Mouse (Mus musculus) cortical plate, adult 2 months (tissue): Measurements from ENCODE around the gene Ttc24.

Experiments used
- CTCF ChIP-seq: fragments of 200-500 bp; IDR thresholded peaks from 2 replicates; pipeline ENCODE4 v1.5.1; 2011; ENCODE audit warnings: mild to moderate bottlenecking, control low read depth, low read length; ENCODE audit not compliant: insufficient read depth; ENCODE audit errors: extremely low read depth
- POLR2A ChIP-seq: fragments of 200-500 bp; IDR thresholded peaks from 2 replicates; pipeline ENCODE4 v1.6.1; 2011; ENCODE audit warnings: mild to moderate bottlenecking, low read length, control low read depth; ENCODE audit not compliant: insufficient read depth; ENCODE audit errors: extremely low read depth

- TF ChIP-seq CTCF, result no peak
- TF ChIP-seq POLR2A, result no peak
Observed at GRCm38 (mm10) chr3:88090616-88091015, 12.5 kb upstream of the Ttc24 start.
